Mouse (Mus musculus): ENCODE measurements around the gene Nek7. TPM values are rescaled to one million over a fixed set of nuclear protein-coding genes. Genes with fewer than 3 reads are reported as not detected.

The Nek7 gene
- polyA plus RNA-seq, 1 experiment: 30.6 TPM

DNA sequence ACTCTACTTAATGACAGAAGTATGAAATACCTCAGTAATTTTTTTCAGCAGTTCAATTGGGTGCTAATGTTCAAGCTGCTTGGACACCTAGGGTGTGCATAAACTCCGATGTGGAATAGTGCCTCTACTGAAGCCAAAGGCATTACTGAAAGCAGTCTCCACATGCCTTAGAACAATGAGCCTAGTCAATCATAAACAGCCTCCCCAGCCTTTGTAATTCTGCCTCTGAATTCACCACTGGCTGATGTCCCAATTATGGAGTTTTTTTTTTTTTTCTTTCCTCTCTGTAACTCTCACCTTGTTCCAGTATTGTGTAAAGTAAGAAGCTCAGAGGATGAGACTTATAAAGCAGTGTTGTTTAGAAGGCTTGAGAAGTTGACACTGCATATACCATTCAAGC lies 3.9 kb upstream of the Nek7 start:
- Histone ChIP-seq H3K36me3 (ENCODE audit: control insufficient read depth, insufficient read depth, low read length, poor library complexity, severe bottlenecking) (no peaks in the 10 kb centered on the region), H3K9ac (ENCODE audit: low read depth, poor library complexity, severe bottlenecking) (no peak overlapping the region), H3K4me3 (ENCODE audit: low read depth, low read length) (no peak overlapping the region), H3K27me3 (ENCODE audit: control insufficient read depth, insufficient read depth, low read length, poor library complexity, severe bottlenecking) (no peaks in the 10 kb centered on the region), H3K27ac (ENCODE audit: insufficient read depth, low read length) (no peak overlapping the region), H3K4me1 (ENCODE audit: control insufficient read depth, insufficient read depth, low read length) (no peaks in the 10 kb centered on the region), H3K9me3 (replicated peaks; ENCODE audit: control insufficient read depth, insufficient read depth, low read length, poor library complexity, severe bottlenecking) (no peaks in the 10 kb centered on the region)
- TF ChIP-seq CTCF (IDR thresholded peaks at IDR 0.05; ENCODE audit: low read depth, low read length) (no peak), POLR2A (IDR thresholded peaks at IDR 0.05; ENCODE audit: insufficient read depth, low read length) (no peak), EP300 (IDR thresholded peaks at IDR 0.05; ENCODE audit: insufficient read depth, low read depth, low read length) (no peak)

DNA sequence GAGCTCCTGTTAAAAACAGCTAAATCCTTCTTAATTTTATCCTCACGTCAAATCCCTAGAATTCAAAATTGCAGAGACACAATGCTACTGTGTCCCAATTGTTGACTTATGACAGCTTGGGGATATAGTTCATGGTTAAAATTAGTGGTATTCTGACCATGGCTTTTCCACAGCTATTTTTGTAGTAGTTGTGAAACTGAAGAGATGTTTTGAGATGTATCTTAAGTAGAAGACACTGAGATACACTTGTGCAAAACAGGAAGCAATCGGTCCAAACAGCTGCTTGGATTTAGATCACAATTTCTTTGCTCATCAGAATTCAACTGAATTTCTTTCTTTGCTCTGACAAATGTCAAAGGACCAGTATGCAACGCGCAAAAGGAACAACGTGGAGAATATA lies 2.9 kb upstream of the Nek7 start:
- Histone ChIP-seq H3K4me1 (ENCODE audit: control insufficient read depth, insufficient read depth, low read length) (no peaks in the 10 kb centered on the region), H3K36me3 (ENCODE audit: control insufficient read depth, insufficient read depth, low read length, poor library complexity, severe bottlenecking) (no peaks in the 10 kb centered on the region), H3K27me3 (ENCODE audit: control insufficient read depth, insufficient read depth, low read length, poor library complexity, severe bottlenecking) (no peaks in the 10 kb centered on the region), H3K4me3 (ENCODE audit: low read depth, low read length) (no peak overlapping the region), H3K9me3 (replicated peaks; ENCODE audit: control insufficient read depth, insufficient read depth, low read length, poor library complexity, severe bottlenecking) (no peaks in the 10 kb centered on the region), H3K9ac (ENCODE audit: low read depth, poor library complexity, severe bottlenecking) (no peak overlapping the region), H3K27ac (ENCODE audit: insufficient read depth, low read length) (no peak overlapping the region)
- TF ChIP-seq CTCF (IDR thresholded peaks at IDR 0.05; ENCODE audit: low read depth, low read length) (no peak), POLR2A (IDR thresholded peaks at IDR 0.05; ENCODE audit: insufficient read depth, low read length) (no peak), EP300 (IDR thresholded peaks at IDR 0.05; ENCODE audit: insufficient read depth, low read depth, low read length) (no peak)

DNA sequence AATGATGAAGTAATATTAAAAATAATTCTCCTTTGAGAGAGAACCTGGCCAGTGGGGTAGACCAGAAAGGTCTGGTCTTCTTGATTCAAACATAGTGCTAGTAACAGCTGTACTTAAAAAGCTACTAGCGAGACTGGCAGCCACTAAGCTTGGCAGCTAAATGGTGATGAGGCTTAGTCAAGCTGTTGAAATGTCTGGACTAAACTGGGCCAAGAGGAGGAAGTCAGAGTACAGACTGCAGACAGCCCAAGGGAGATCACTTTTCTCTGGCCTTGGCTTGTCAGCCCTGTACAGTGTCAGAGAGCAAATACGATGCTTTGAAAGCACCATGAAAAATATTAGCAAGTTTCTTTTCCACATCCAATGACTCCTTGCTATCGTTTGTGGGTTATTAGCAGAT lies 2.5 kb upstream of the Nek7 start:
- TF ChIP-seq EP300 (IDR thresholded peaks at IDR 0.05; ENCODE audit: insufficient read depth, low read depth, low read length) (no peak), POLR2A (IDR thresholded peaks at IDR 0.05; ENCODE audit: insufficient read depth, low read length) (no peak), CTCF (IDR thresholded peaks at IDR 0.05; ENCODE audit: low read depth, low read length) (no peak)
- Histone ChIP-seq H3K36me3 (ENCODE audit: control insufficient read depth, insufficient read depth, low read length, poor library complexity, severe bottlenecking) (no peaks in the 10 kb centered on the region), H3K27me3 (ENCODE audit: control insufficient read depth, insufficient read depth, low read length, poor library complexity, severe bottlenecking) (no peaks in the 10 kb centered on the region), H3K4me1 (ENCODE audit: control insufficient read depth, insufficient read depth, low read length) (no peaks in the 10 kb centered on the region), H3K9me3 (replicated peaks; ENCODE audit: control insufficient read depth, insufficient read depth, low read length, poor library complexity, severe bottlenecking) (no peaks in the 10 kb centered on the region), H3K27ac (ENCODE audit: insufficient read depth, low read length) (no peak overlapping the region), H3K9ac (ENCODE audit: low read depth, poor library complexity, severe bottlenecking) (no peak overlapping the region), H3K4me3 (ENCODE audit: low read depth, low read length) (no peak overlapping the region)

DNA sequence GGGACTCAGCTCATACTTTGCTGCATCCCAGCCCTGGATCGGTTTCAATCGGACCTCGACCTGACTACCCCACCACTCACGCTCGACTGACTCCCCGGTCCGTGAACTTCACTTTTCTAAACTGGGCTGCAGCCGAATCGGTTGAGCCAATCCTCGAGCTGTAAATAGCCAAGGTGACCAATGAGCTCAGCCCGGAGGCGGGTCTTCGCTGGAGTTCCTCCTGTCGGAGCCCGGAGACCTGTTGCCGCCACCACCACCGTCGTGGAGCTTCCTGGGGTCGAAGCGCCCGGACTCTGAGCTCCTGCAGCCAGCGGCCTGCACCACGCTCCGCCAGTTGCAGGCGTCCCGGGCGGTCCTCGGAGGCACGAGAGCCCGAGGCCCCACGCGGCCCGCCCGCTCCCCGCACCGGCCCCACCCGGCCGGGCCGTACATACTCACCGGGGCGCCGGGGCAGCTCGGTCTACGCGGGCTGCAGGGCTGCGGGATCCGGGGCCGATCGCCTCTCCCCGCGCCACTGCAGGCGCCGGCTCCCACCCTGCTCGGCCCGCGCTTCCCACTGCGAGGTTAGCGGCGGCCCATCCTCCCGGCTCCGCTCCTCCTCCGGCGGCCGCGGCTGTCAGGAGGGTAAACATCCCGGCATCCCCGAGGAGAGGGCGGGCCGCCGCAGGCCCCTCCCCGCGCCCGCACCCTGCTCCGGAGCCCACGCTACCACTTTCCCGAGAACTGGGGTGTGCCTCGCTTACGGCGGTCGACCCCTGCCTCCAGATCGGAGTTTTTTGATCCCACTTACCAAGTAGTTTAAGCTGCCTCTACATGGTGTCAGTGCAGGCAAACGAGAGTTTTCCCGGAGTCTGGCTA lies 598 bp downstream of the Nek7 start:
- Histone ChIP-seq H3K27me3 (ENCODE audit: control insufficient read depth, insufficient read depth, low read length, poor library complexity, severe bottlenecking) (no peaks in the 10 kb centered on the region), H3K36me3 (ENCODE audit: control insufficient read depth, insufficient read depth, low read length, poor library complexity, severe bottlenecking) (no peaks in the 10 kb centered on the region), H3K4me1 (ENCODE audit: control insufficient read depth, insufficient read depth, low read length) (no peaks in the 10 kb centered on the region), H3K9ac (ENCODE audit: low read depth, poor library complexity, severe bottlenecking) (peak overlapping the region; percentile 89), H3K4me3 (ENCODE audit: low read depth, low read length) (peak overlapping the region; percentile 94), H3K9me3 (replicated peaks; ENCODE audit: control insufficient read depth, insufficient read depth, low read length, poor library complexity, severe bottlenecking) (no peaks in the 10 kb centered on the region), H3K27ac (ENCODE audit: insufficient read depth, low read length) (no peak overlapping the region)
- no peak for TF ChIP-seq CTCF (IDR thresholded peaks at IDR 0.05; ENCODE audit: low read depth, low read length)
- TF ChIP-seq POLR2A (IDR thresholded peaks at IDR 0.05; ENCODE audit: insufficient read depth, low read length): peak; percentile 62
- TF ChIP-seq EP300 (IDR thresholded peaks at IDR 0.05; ENCODE audit: insufficient read depth, low read depth, low read length): no peak

DNA sequence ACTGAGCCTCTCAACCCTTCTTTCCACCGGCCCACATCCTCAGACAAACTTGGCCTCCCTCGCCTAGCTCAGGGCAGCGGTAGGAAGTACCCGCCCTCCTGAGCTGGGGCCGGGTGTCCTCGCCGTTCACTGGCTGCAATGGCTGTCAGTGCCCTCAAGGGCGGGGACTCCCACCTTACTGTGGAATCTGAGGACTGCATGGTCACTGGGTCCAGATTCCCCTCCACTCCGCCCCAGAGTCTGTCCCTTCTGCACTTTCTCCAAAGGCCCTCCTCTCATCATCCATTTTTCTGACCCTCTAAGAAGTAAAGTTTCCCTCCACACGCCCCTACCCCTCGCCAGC lies 2.0 kb downstream of the Nek7 start:
- Histone ChIP-seq H3K4me1 (ENCODE audit: control insufficient read depth, insufficient read depth, low read length) (no peaks in the 10 kb centered on the region), H3K9me3 (replicated peaks; ENCODE audit: control insufficient read depth, insufficient read depth, low read length, poor library complexity, severe bottlenecking) (no peaks in the 10 kb centered on the region), H3K27me3 (ENCODE audit: control insufficient read depth, insufficient read depth, low read length, poor library complexity, severe bottlenecking) (no peaks in the 10 kb centered on the region), H3K27ac (ENCODE audit: insufficient read depth, low read length) (no peak overlapping the region), H3K36me3 (ENCODE audit: control insufficient read depth, insufficient read depth, low read length, poor library complexity, severe bottlenecking) (no peaks in the 10 kb centered on the region), H3K4me3 (ENCODE audit: low read depth, low read length) (peak overlapping the region; percentile 84), H3K9ac (ENCODE audit: low read depth, poor library complexity, severe bottlenecking) (peak overlapping the region; percentile 89)
- TF ChIP-seq CTCF (IDR thresholded peaks at IDR 0.05; ENCODE audit: low read depth, low read length) (no peak), EP300 (IDR thresholded peaks at IDR 0.05; ENCODE audit: insufficient read depth, low read depth, low read length) (no peak), POLR2A (IDR thresholded peaks at IDR 0.05; ENCODE audit: insufficient read depth, low read length) (peak; percentile 35)

DNA sequence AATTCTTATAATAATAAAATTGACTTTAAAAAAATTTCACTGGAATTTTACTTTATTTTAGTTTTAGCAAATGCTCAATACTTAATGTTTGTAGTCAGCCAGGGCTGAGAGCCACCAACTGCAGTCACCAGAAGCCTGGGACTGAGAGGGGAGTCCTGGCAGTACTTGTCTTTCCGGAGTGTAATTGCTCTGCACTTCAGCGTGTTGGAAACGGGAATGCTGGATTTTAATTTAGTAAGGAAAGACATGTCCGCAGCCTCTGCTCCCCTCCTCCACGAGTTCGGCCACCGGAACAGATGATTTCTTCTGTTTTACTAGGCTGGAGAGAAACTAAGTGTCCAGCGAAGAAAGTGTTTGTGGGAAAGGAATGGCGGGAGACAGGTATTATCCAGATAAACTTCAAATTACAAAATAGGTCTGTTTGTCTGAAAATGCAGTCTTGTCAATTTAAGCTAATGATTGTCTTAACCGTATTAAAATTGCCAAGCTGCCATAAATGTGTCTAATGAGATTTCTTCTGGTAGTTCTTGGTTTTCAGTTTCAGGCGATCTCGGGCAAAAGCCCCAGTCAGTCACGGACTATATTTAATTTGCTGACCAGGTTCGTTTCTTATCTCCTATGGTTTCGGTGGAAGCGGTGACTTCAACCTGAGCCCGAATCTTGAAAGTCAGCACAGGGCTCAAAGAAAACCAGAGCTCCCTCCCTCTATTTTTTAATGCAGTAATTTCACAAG lies 2.5 kb downstream of the Nek7 start:
- Histone ChIP-seq H3K27me3 (ENCODE audit: control insufficient read depth, insufficient read depth, low read length, poor library complexity, severe bottlenecking) (no peaks in the 10 kb centered on the region), H3K36me3 (ENCODE audit: control insufficient read depth, insufficient read depth, low read length, poor library complexity, severe bottlenecking) (no peaks in the 10 kb centered on the region), H3K4me3 (ENCODE audit: low read depth, low read length) (peak overlapping the region; percentile 84), H3K9ac (ENCODE audit: low read depth, poor library complexity, severe bottlenecking) (peak overlapping the region; percentile 89), H3K9me3 (replicated peaks; ENCODE audit: control insufficient read depth, insufficient read depth, low read length, poor library complexity, severe bottlenecking) (no peaks in the 10 kb centered on the region), H3K4me1 (ENCODE audit: control insufficient read depth, insufficient read depth, low read length) (no peaks in the 10 kb centered on the region), H3K27ac (ENCODE audit: insufficient read depth, low read length) (no peak overlapping the region)
- TF ChIP-seq EP300 (IDR thresholded peaks at IDR 0.05; ENCODE audit: insufficient read depth, low read depth, low read length) (no peak), POLR2A (IDR thresholded peaks at IDR 0.05; ENCODE audit: insufficient read depth, low read length) (no peak), CTCF (IDR thresholded peaks at IDR 0.05; ENCODE audit: low read depth, low read length) (no peak)
